Mouse (Mus musculus) forebrain, postnatal 0 days (tissue): ENCODE results near the gene Taar8b. TPM values are rescaled to one million over a fixed set of nuclear protein-coding genes. Genes with fewer than 3 reads are reported as not detected.

Experiments
- ATAC-seq: fragments of 200-750 bp; cut with Nextera tagmentation; 2 replicates; pipeline ENCODE4 v1.8.0; 2017; ENCODE audit warnings: mild to moderate bottlenecking, moderate library complexity
- DNase-seq: peaks from one replicate; pipeline ENCODE4 v3.0.0-alpha.2; 2015
- H3K27ac ChIP-seq: fragments of 300-500 bp; sonication (generic); 2 replicates; pipeline ENCODE4 v1.5.1; 2014; ENCODE audit warnings: low read depth, mild to moderate bottlenecking, antibody characterized with exemption, low read length, moderate library complexity, mixed read lengths
- H3K27me3 ChIP-seq: fragments of 300-500 bp; sonication (generic); 2 replicates; pipeline ENCODE4 v1.6.1; 2014; ENCODE audit warnings: mild to moderate bottlenecking, low read length, mixed read lengths; ENCODE audit not compliant: insufficient read depth
- H3K36me3 ChIP-seq: fragments of 300-500 bp; sonication (generic); 2 replicates; pipeline ENCODE4 v1.6.1; 2014; ENCODE audit warnings: mild to moderate bottlenecking, moderate library complexity; ENCODE audit not compliant: insufficient read depth
- H3K4me1 ChIP-seq: fragments of 300-500 bp; sonication (generic); 2 replicates; pipeline ENCODE4 v1.6.1; 2014; ENCODE audit warnings: antibody characterized with exemption; ENCODE audit not compliant: insufficient read depth
- H3K4me2 ChIP-seq: fragments of 300-500 bp; sonication (generic); 2 replicates; pipeline ENCODE4 v1.6.1; 2014; ENCODE audit warnings: low read depth, mild to moderate bottlenecking, moderate library complexity
- H3K4me3 ChIP-seq: fragments of 300-500 bp; sonication (generic); 2 replicates; pipeline ENCODE4 v1.5.1; 2014; ENCODE audit warnings: low read depth, low read length, mixed read lengths
- H3K9ac ChIP-seq: fragments of 300-500 bp; sonication (generic); 2 replicates; pipeline ENCODE4 v1.6.1; 2014; ENCODE audit warnings: mild to moderate bottlenecking
- H3K9me3 ChIP-seq: fragments of 300-500 bp; sonication (generic); 2 replicates; pipeline ENCODE4 v1.6.1; 2016; ENCODE audit warnings: low read length
- CTCF ChIP-seq: sonication (generic); IDR thresholded peaks from 2 replicates; pipeline ENCODE4 v1.5.1; 2016; ENCODE audit warnings: antibody characterized with exemption, control low read depth, low read depth
- WGBS: fragments of 180-500 bp; shearing (Covaris S2); extraction: QIAGEN DNeasy Blood & Tissue Kit; methylation state at CpG from one replicate; pipeline ENCODE4 v1.1.7; 2014; 5-methylcytosine and 5-hydroxymethylcytosine counted together
- polyA plus RNA-seq: library from polyadenylated mRNA; unstranded; fragments of >200 nt; fragmentation: Nextera tagmentation; extraction: Ambion mirVana; gene quantifications from 2 replicates; pipeline ENCODE4 v1.2.1, GENCODE M21; 2015
- total RNA-seq: library from RNA; depleted of rRNA; stranded (reverse); fragments of >200 nt; gene quantifications from 2 replicates; pipeline ENCODE4 v1.2.3, GENCODE M21; 2014; rRNA removed

The Taar8b gene
- total RNA-seq, result not detected in 2 replicates
- not detected in 2 replicates for polyA plus RNA-seq

DNA sequence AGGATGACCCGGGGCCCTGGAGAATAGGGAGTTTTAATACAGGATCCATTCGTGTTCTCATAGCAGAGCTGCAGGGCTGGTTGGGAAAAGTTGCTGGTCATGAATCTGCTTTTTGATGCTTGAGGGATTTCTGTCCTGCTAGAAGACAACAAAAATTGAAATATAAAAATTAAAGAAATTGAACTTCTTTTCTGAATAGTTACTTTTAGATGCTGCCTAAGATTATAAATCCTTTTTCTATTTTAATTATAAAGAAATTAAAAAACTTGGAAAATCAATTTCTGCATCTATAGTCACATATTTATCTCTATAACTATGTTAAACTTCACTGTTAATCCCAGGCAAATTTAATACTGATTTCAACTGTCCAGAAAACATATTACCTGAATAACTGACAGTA is at the start of gene Taar8b:
Taar8b (minus strand) TSS at position 101 of the 400 bp plus-strand sequence.
- H3K9me3 ChIP-seq, result no peaks in the 10 kb centered on the region
- DNase-seq, result no peak
- H3K4me1 ChIP-seq, result no peaks in the 10 kb centered on the region
- H3K4me3 ChIP-seq, result no peak within 1 kb of the TSS
- no peak within 1 kb of the TSS for H3K4me2 ChIP-seq
- H3K9ac ChIP-seq, result no peak within 1 kb of the TSS
- no peak for ATAC-seq
- TF ChIP-seq CTCF, result no peak
- no peak within 1 kb of the TSS for H3K27ac ChIP-seq
- no peaks in the 10 kb centered on the region for H3K36me3 ChIP-seq
- WGBS, result 79% methylated on average over 2 of the region's 2 CpGs
- H3K27me3 ChIP-seq, result no peaks in the 10 kb centered on the region

GRCm38 (mm10) chr10:24138623-24139261 is 46.6 kb upstream of the Taar8b start:
- ATAC-seq (no peak), DNase-seq (no peak)
- Histone ChIP-seq H3K27me3 (no peaks in the 10 kb centered on the region), H3K36me3 (no peaks in the 10 kb centered on the region), H3K4me3 (no peak overlapping the region), H3K4me1 (no peaks in the 10 kb centered on the region), H3K27ac (no peak overlapping the region), H3K9ac (no peak overlapping the region), H3K4me2 (no peak overlapping the region), H3K9me3 (no peaks in the 10 kb centered on the region)
- 84% methylated on average over 2 of the region's 2 CpGs for WGBS
- no peak for TF ChIP-seq CTCF

DNA sequence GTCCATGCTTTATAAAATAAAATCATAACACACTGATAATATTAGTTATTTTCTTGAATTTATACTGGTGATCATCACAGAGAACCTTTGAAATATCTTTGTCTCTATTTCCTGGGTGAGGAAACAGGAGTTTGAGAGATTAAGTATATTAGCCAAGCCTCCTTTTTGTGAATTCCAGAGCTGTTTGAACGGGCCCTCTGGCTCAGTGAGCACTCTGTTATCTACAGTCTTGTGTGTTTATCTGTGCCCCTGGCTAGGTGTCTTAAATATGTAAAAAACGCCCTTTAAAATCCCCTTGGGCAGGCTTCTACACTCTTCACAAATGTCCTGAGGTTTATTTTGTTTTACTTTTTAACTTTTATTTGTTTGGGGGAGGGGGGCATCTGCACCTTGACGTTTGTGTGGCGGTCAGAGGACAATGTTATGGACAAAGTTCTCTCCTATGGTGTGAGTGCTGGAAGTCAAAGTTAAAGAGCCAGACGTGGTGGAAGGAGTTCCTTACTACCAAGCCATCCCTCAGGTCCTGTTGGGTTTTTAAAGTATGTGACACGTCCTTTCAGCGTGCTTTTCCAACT is 42.1 kb upstream of the Taar8b start:
- H3K9me3 ChIP-seq, result no peaks in the 10 kb centered on the region
- H3K27ac ChIP-seq, result no peak overlapping the region
- no peak overlapping the region for H3K4me3 ChIP-seq
- no peak overlapping the region for H3K4me2 ChIP-seq
- H3K36me3 ChIP-seq, result no peaks in the 10 kb centered on the region
- ATAC-seq (no peak), DNase-seq (no peak)
- TF ChIP-seq CTCF, result no peak
- no peaks in the 10 kb centered on the region for H3K27me3 ChIP-seq
- H3K9ac ChIP-seq, result no peak overlapping the region
- H3K4me1 ChIP-seq, result no peaks in the 10 kb centered on the region
- 67% methylated on average over 7 of the region's 7 CpGs for WGBS

DNA sequence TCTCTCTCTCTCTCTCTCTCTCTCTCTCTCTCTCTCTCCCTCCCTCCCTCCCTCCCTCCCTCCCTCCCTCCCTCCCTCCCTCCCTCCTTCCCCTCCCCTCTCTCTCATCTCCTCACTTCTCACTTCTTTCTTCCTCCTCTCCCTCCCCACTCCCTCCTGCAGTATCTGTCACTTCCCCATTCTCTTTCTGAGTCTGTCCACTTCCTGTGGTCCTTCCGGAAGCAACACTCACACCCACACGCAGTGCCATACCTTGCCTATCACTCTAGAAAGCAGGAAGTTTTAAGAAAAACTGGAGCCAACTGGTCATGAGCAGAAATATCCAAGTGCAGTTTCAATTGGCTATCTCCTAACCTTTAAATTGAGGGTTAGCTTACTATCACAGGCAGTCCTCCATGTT is 41.0 kb upstream of the Taar8b start:
- Histone ChIP-seq H3K27ac (no peak overlapping the region), H3K4me1 (no peaks in the 10 kb centered on the region), H3K4me2 (no peak overlapping the region), H3K36me3 (no peaks in the 10 kb centered on the region), H3K9ac (no peak overlapping the region), H3K4me3 (no peak overlapping the region), H3K27me3 (no peaks in the 10 kb centered on the region), H3K9me3 (no peaks in the 10 kb centered on the region)
- WGBS, result 54% methylated on average over 2 of the region's 2 CpGs
- TF ChIP-seq CTCF, result no peak
- DNase-seq, result no peak
- no peak for ATAC-seq

DNA sequence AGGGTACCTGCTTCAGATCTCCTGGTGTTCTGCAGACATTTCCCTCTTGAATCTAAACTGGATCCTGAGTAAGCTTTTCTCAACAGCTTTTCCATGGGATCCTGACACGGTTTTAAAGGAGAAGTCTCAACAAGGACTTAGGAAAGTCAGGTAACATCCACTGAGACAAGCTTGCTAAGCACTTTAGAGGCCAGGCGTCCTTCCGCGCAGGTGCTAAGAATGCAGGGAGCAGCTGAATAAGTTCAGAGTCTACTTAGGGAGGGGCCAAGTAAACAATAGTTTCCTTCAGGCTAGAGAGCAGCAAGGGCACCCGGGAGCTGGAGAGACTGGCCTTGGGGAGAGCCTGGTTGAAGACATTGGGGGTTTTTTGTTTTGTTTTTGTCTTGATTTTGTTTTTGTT is 40.2 kb upstream of the Taar8b start:
- Histone ChIP-seq H3K27ac (no peak overlapping the region), H3K4me3 (no peak overlapping the region), H3K4me2 (no peak overlapping the region), H3K9ac (no peak overlapping the region), H3K4me1 (no peaks in the 10 kb centered on the region), H3K9me3 (no peaks in the 10 kb centered on the region), H3K36me3 (no peaks in the 10 kb centered on the region), H3K27me3 (no peaks in the 10 kb centered on the region)
- DNase-seq (no peak), ATAC-seq (no peak)
- no peak for TF ChIP-seq CTCF
- WGBS, result 7% methylated on average over 5 of the region's 5 CpGs

GRCm38 (mm10) chr10:24131451-24132262 is 39.6 kb upstream of the Taar8b start:
- Histone ChIP-seq H3K36me3 (no peaks in the 10 kb centered on the region), H3K27me3 (no peaks in the 10 kb centered on the region), H3K27ac (no peak overlapping the region), H3K4me1 (no peaks in the 10 kb centered on the region), H3K4me2 (no peak overlapping the region), H3K9ac (no peak overlapping the region), H3K4me3 (no peak overlapping the region), H3K9me3 (no peaks in the 10 kb centered on the region)
- peak; percentile 82 for DNase-seq
- 19% methylated on average over 9 of the region's 9 CpGs for WGBS
- peak; percentile 84 for TF ChIP-seq CTCF
- ATAC-seq, result peak; percentile 92
